7 mouse cellular contexts compared by ENCODE assay signal in genomic region chr14:24960082-24960482, GRCm38 (mm10).
A peak's percentile ranks its signal among the peaks of the same experiment; 100 is the strongest.
DNase-seq lines count a peak whose midpoint lies in the region; ATAC-seq lines count a peak whose summit lies in the region.

No protein-coding gene starts in this region.

- peaks cover 8% of the 10 kb centered on the region for H3K4me1 ChIP-seq in forebrain, embryonic 16.5 days (replicated peaks; ENCODE audit: control insufficient read depth, insufficient read depth, low read length)
- peaks cover 30% of the 10 kb centered on the region for H3K4me1 ChIP-seq in limb, embryonic 13.5 days

- H3K27me3 ChIP-seq in forebrain, embryonic 16.5 days (replicated peaks; ENCODE audit: control insufficient read depth, insufficient read depth, low read length): no peaks in the 10 kb centered on the region
- no peaks in the 10 kb centered on the region for H3K27me3 ChIP-seq in limb, embryonic 13.5 days

- H3K36me3 ChIP-seq in forebrain, embryonic 16.5 days (ENCODE audit: control insufficient read depth, insufficient read depth): no peaks in the 10 kb centered on the region
- no peaks in the 10 kb centered on the region for H3K36me3 ChIP-seq in limb, embryonic 13.5 days

- H3K27ac ChIP-seq in forebrain, embryonic 16.5 days (ENCODE audit: low read length): peak overlapping the region; percentile 1; the same call in 1 of the 2 replicates
- H3K27ac ChIP-seq in limb, embryonic 13.5 days: peak overlapping the region; percentile 52

- intact Hi-C loops in heart, postnatal 14 days (cut with DNase I): no loop called here

- no peaks in the 10 kb centered on the region for H3K9me3 ChIP-seq in forebrain, embryonic 16.5 days (ENCODE audit: control insufficient read depth, low read length)
- no peaks in the 10 kb centered on the region for H3K9me3 ChIP-seq in limb, embryonic 13.5 days

- DNase-seq in adrenal gland, adult 8-10 months: peak; percentile 55
- DNase-seq in brain, embryonic 18.5 days (ENCODE audit: low read depth, low spot score): peak; percentile 42
- peak; percentile 54 to 60 for DNase-seq in heart, postnatal 14 days
- no peak for DNase-seq in spleen, postnatal 14 days (ENCODE audit: low spot score in 2 of 2)

- H3K4me2 ChIP-seq in forebrain, embryonic 16.5 days (ENCODE audit: low read length): no peak overlapping the region
- H3K4me2 ChIP-seq in limb, embryonic 13.5 days (replicated peaks): no peak overlapping the region

- no peak overlapping the region for H3K9ac ChIP-seq in forebrain, embryonic 16.5 days (replicated peaks; ENCODE audit: low read depth, low read length)
- H3K9ac ChIP-seq in limb, embryonic 13.5 days: peak overlapping the region; percentile 31; the same call in 1 of the 2 replicates

- no peak overlapping the region for H3K4me3 ChIP-seq in forebrain, embryonic 16.5 days (replicated peaks; ENCODE audit: low read length)
- no peak overlapping the region for H3K4me3 ChIP-seq in limb, embryonic 13.5 days

- peak; percentile 90 for ATAC-seq in forebrain, embryonic 16.5 days
- no peak for ATAC-seq in limb, embryonic 13.5 days (ENCODE audit: low FRiP score, low read depth)
- no peak for ATAC-seq in CD4-positive, CD25-positive, alpha-beta regulatory T cell, adult 4 months

- 31% methylated on average over 5 of the region's 5 CpGs for WGBS in forebrain, embryonic 16.5 days
- WGBS in limb, embryonic 13.5 days: 30% methylated on average over 5 of the region's 5 CpGs

Comparison
In these comparisons a context has a peak if more than half of its experiments do, and no peak if none do; other contexts are left out.
1. DNase-seq: peak in adrenal gland, adult 8-10 months (single experiment), brain, embryonic 18.5 days (single experiment) and heart, postnatal 14 days (2 of 2); none in spleen, postnatal 14 days (0 of 2).